10 mouse cellular contexts compared by ENCODE assay signal in the genomic region with DNA sequence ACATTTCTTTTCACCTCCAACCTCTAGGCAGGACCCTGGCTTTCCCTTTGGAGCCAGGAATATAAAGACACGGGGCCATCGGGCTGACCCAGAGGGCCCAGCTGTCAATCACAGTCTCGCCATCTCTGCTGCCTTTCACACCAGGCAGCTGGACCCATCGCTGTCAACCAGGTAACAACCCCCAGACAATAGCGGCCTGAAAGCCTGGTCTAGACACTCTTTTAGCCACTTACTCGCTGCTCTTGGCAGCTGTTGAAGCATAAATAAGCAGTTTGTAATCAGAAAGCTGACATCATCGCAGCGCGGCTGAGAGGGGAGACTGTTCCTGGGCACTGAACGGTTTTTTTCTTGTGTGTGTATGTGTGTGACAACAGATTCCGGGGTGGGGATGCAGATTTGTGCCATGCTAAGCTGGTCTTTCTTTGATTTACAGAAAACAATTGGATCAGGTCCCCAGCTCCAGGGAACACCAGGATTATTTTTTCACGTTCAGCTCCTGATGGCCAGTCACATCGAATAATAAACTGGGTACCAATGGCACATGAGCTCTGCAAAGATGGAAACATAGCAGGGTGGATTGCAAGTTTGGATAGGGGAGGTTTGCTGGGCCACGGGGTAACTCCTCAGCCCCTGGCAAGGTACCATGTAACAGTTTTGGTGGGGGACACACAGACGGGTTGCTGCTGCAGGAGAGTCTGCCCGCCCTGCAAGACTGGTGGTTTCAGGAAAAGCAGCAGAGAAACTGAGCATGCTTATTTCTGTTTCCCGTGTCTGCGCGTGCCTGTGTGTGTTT.
DNase-seq lines count a peak whose midpoint lies in the region; ATAC-seq and TF ChIP-seq lines count a peak whose summit lies in the region.
"Had no signal": no experiment of that assay in that cellular context is flagged by ENCODE, and none has a peak within 500 bp of the region (broad histone marks: within the 10 kb centered on the region; RNA-seq: fewer than 3 reads in every experiment).

No protein-coding gene starts in this region.

- peak overlapping the region; percentile 31 for H3K4me3 ChIP-seq in left cerebral cortex, adult 2 months
- H3K4me3 ChIP-seq in forebrain, embryonic 10.5 days: peak overlapping the region; percentile 18
- no peak overlapping the region for H3K4me3 ChIP-seq in neural tube, embryonic 13.5 days

- TF ChIP-seq CTCF in left cerebral cortex, adult 2 months (IDR thresholded peaks at IDR 0.05): no peak

- ATAC-seq in neural tube, embryonic 13.5 days (ENCODE audit: low read depth): peak; percentile 32; the same call in 1 of the 2 replicates
- ATAC-seq: Patski had no signal

- H3K4me1 ChIP-seq in forebrain, embryonic 10.5 days: peaks cover 72% of the 10 kb centered on the region
- peaks cover 56% of the 10 kb centered on the region for H3K4me1 ChIP-seq in neural tube, embryonic 13.5 days (replicated peaks)

- DNase-seq in left cerebral cortex, adult 2 months (ENCODE audit: extremely low spot score in 1 of 2, low spot score in 2 of 2): no peak
- DNase-seq in left cerebral cortex, postnatal 36 days (ENCODE audit: low spot score in 2 of 2): no peak
- peak; percentile 75 for DNase-seq in forebrain, embryonic 10.5 days (ENCODE audit: extremely low spot score, low spot score)
- peak; percentile 32 to 44 for DNase-seq in layer of hippocampus, adult 8-10 months (ENCODE audit: low spot score in 2 of 2)
- DNase-seq in gastrocnemius, postnatal 36 days: no peak
- no peak for DNase-seq in cerebellum, adult 11 months
- DNase-seq in lung, postnatal 36 days: no peak
- DNase-seq: cerebellum, postnatal 36 days had no signal

- H3K4me2 ChIP-seq in neural tube, embryonic 13.5 days: peak overlapping the region; percentile 40

- peak overlapping the region; percentile 52 for H3K9ac ChIP-seq in neural tube, embryonic 13.5 days

- H3K36me3 ChIP-seq in forebrain, embryonic 10.5 days (replicated peaks): no peaks in the 10 kb centered on the region
- H3K36me3 ChIP-seq in neural tube, embryonic 13.5 days: no peaks in the 10 kb centered on the region

- intact Hi-C loops in left cerebral cortex, adult 2 months (cut with DNase I): loop anchor here (2.0 to 10.0 kb wide), 7 partner anchors 279 to 1373 kb away; no protein-coding TSS in a partner anchor
- intact Hi-C loops in left cerebral cortex, postnatal 36 days (cut with DNase I): loop anchor here (2.0 to 10.0 kb wide), 4 partner anchors 366 to 1103 kb away; no protein-coding TSS in a partner anchor
- intact Hi-C loops in gastrocnemius, postnatal 36 days (cut with DNase I): no loop called here

- no peaks in the 10 kb centered on the region for H3K27me3 ChIP-seq in forebrain, embryonic 10.5 days (ENCODE audit: poor library complexity, severe bottlenecking)
- H3K27me3 ChIP-seq in neural tube, embryonic 13.5 days: no peaks in the 10 kb centered on the region
- H3K27me3 ChIP-seq: Patski had no signal

- peak overlapping the region; percentile 92 for H3K27ac ChIP-seq in left cerebral cortex, adult 2 months
- peak overlapping the region; percentile 88 for H3K27ac ChIP-seq in forebrain, embryonic 10.5 days
- H3K27ac ChIP-seq in neural tube, embryonic 13.5 days (replicated peaks): peak overlapping the region; percentile 68

- 37% methylated on average over 19 of the region's 19 CpGs for WGBS in forebrain, embryonic 10.5 days
- 33% methylated on average over 19 of the region's 19 CpGs for WGBS in neural tube, embryonic 13.5 days

- H3K9me3 ChIP-seq in forebrain, embryonic 10.5 days: no peaks in the 10 kb centered on the region
- no peaks in the 10 kb centered on the region for H3K9me3 ChIP-seq in neural tube, embryonic 13.5 days

Comparison
In these comparisons a context has a peak if more than half of its experiments do, and no peak if none do; other contexts are left out.
1. DNase-seq: peak in forebrain, embryonic 10.5 days (single experiment) and layer of hippocampus, adult 8-10 months (2 of 2); none in left cerebral cortex, adult 2 months (0 of 2), left cerebral cortex, postnatal 36 days (0 of 2), gastrocnemius, postnatal 36 days (0 of 2), cerebellum, adult 11 months (single experiment) and lung, postnatal 36 days (single experiment).
2. Peak in every context shown above with its lines, with median percentiles within 50 percentile points of each other: H3K27ac ChIP-seq.